Mouse (Mus musculus): ENCODE data around the gene Cops9.

DNA sequence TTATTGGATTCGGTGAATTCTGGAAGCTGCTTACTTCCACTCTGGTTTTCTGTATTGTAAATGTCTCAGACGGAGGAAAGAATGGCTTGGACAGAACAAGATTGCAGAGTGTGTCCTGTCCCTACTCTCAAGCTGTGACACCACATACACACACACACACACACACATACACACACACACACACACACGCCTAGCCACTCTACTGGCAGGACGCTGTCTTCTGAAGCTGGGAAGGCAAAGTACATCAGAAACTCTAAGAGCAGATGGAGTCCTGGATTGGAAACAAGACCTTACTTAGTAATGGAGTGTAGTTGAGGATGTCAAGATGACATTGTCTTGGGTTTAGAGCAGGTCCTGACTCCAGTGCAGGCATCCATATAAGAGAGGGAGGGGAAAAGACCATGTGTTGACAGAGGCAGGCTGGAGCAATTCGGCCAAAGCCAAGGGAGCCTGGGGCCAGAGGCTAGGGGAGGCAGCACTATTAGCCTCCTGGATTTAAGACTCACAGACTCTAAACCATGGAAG, 31.5 kb upstream of the Cops9 start:
- no peak for TF ChIP-seq POLR2A (IDR thresholded peaks at IDR 0.05; ENCODE audit: low read depth, low read length)
- no peak for TF ChIP-seq CTCF (IDR thresholded peaks at IDR 0.05; ENCODE audit: extremely low read depth, insufficient read depth, insufficient read length, insufficient replicate concordance)
